Mouse (Mus musculus) inflammation-experienced regulatory T-cells, adult 6 months (primary cell): ENCODE measurements at regions not wholly inside any gene's neighbourhood (a gene's known extent, or its start where the extent isn't known, plus 50 kb on each side); places are given as distances from the start of the nearest gene placed in this dataset.
"Not testable (repeated sequence)": the region's sequence is repeated elsewhere in the genome, so short reads cannot be mapped to it uniquely, and the experiment has no call there.

ENCODE experiments used
- ATAC-seq: one replicate; pipeline ENCODE4 v1.8.0; 2017

DNA sequence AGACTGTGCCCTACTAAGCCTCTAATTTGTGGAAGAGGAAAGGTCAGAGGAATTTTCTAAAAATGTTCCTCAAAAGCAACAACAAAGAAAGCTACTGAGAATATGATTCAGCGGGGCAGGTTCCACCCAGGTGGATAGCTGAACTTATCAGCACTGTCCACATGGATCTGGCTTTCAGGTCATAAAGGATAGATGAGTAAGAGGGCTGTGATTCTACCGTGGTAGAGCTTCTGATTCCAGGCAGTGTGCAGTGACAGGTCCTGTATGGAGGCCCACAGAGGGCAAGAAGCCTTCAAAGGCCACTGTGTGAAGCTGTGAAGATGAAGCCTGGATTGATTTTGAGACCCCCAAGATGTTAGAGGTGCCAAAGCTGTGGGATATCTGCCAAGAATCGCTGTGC is 51.8 kb downstream of the Teddm3 start:
- ATAC-seq: not testable (repeated sequence)

DNA sequence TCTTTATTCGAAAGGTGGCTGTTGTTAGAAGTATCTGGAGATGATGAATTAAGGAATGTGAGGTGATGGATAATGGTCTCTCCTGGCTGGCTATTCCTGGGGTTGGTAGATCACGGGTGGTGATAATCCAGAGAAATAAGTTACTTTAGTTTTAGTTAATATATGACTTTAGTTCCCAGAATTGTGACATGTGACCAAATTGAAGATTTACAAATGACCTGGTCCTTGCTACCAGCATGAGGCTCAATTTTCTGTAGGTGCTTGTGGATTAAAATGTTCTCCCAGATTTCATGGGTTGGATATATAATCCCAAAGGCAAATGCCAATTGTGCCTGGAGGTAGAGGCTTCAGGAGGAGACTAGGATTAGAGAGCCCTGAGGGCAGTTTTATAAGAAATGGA is 53.7 kb downstream of the Teddm3 start:
- not testable (repeated sequence) for ATAC-seq

DNA sequence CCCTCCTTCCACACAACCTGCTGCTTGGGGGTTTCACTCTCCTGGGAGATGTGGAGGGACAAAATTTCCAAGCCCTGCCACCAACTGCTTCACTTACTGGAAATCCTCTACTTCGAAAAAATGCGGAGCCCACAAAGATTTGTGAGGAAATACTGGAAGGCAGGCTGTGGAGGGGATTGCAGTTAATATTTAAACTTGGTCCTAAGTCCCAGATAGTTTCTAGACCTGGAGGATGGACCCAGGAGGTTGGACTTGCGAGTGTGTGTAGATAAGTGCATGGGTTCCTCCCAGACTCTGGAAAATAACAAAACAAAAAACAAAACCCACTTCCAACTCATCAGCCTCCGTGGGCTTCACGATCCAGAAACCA is 79.0 kb downstream of the Teddm3 start:
- ATAC-seq: no peak

DNA sequence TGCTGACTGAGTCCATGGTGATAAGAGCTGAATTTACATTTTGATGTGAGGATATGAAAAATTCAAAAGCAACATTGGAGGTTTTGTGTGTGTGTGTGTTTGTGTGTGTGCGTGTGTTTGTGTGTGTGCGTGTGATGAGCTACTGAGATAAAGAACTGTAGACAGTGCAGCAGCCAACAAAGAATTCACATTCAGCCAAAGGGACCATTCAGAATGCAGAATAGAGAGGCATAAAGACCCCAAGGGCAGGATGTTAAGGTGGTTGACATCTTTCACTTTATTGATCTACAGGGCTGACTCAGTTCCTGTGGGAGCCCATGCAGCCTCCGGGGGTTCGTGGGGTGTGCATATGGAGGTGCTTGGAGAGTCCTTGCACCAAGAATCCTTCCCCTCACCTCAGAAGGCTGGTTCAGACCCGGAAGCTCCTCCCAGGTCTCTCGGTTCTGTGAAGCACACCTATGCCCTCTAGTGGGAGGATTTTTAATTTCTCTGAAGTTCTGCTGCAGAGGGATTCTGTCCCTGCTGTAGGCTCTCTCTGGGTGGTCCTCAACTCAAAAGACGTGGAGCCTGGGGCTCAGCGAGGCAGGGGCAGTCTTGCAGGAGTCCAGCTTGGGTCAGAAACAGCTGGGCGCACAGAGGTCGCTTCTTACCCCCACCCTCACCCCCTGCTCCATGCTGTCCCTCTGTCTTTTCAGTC is 79.6 kb downstream of the Teddm3 start:
- ATAC-seq: peak; percentile 84

DNA sequence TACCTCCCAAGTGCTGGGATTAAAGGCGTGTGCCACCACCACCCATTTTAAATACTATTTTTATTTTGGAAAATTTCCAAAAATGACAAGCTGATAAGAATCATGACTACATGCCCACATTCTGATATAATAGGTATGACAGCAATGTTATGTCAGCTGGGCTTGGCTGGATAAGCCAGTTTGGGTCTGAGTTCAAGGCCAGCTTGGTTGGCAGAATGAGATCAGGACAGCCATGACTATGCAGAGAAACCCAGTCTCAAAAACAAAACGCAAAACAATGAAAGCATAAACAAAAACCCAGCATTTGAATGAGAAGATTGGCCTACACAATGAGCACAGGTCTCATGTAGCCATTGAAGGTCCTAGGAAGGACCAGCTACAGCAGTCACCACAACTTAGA is 93.6 kb downstream of the Teddm3 start:
- ATAC-seq: no peak

DNA sequence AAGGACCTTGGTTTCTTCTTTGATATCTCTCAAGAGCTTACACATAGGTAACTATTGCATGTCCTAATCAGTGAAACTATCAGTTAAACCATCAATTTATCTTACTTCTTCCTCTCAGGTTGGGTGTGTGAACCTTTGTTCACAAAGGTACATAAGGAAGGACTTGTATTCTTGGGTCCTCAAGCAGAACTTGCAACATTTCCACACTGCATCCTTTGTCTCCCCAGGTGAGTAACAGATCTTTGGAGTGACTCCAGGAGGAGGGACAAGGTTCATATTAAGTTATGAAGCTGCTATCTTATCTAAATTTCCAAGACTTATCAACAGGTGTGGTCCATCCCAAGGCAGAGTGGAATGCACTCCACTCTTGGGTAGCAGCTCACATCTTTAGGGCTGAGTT is 99.0 kb downstream of the Teddm3 start:
- ATAC-seq: no peak

DNA sequence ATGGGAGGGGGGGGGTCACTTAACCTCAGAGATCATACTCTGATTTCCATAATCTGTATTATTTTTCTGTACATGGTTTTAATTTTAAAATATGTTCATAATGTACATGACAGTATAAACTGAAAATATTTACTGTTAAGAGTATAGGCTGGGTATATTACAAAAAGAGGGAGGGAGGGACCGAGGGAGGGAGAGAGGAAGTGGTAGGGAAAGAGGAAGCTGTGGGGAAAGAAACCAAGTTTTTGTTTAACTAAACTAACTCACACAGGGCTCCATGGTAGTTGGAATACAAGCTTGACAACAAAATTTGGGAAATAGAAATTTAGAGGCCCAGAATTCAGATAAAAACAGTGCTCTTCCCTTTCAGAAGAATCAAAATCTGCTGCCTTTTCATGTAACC is 131.7 kb downstream of the Teddm3 start:
- ATAC-seq: not testable (repeated sequence)

DNA sequence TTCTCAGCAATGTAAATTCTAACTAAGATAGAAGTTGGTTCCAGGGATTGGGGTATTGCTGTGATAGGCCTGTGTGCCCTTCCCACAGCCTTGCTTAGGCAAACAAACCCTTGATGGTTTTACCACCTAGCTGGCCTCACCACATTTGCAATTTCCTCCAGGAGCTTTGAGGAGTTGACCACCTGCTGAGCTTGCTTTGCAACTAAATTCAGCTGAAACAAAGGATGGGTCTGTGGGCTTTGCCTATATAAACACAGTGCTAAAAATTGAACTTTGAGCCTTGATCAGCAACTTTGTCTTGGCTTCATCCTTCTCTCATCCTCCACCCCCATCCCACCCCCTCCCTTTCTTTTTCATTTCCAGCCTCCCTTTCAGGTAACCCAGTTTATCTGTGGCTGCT is 148.9 kb downstream of the Teddm3 start:
- ATAC-seq: no peak

DNA sequence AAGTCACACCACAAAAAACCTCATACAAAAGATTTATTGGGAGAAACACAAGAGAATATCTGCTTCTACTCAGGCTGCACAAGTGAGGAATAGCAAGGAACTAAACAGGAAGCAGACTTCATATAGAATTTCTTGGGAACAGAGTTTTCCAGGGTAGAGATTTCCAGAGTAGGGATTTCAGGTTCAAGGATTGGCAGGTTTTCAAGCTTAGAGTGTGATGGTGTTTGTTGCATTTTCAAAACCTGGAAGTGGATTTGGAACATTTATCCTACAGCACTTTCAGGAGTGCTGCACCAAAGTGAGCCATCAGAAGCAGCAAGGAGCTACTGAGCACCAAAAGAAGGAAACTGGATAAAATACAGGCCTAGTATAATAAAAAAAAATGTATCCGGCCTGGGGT is 152.7 kb downstream of the Teddm3 start:
- no peak for ATAC-seq

DNA sequence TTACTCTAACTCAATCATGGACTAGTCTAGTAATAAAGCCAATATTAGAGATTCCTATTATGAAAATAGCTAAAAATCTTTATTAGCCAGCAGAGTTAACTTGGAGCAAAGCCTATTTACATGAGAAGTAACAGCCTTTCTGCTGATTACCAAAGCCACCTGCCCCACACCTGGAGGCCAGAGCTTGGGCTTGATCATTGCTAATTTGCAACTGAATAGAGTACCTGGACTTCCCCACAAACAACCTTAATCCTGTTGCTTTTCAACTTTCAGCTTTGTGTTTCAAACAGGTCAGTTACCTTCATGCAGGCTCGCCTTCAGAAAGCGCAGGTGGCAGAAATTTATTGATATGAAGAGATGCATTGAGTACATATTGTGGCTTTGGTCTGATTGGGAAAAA is 163.3 kb downstream of the Teddm3 start:
- ATAC-seq: no peak

DNA sequence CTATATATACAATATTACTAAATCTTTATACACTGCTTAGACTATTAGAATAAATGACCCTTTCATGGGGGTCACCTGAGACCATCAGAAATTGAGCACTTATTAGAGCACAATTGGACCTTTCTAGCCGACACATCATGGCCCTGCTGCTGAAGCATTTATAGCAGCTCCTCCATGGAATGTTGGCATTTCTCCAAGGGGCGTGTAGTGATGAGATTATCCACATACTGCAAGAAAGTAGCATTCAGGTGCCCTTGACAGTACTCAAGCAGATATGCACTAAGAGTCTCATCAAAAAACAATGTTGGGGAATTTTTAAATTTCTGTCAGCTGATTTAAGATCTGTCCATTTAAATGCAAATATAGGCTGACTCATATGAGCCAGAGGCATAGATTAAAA is 178.4 kb downstream of the Teddm3 start:
- ATAC-seq: no peak

DNA sequence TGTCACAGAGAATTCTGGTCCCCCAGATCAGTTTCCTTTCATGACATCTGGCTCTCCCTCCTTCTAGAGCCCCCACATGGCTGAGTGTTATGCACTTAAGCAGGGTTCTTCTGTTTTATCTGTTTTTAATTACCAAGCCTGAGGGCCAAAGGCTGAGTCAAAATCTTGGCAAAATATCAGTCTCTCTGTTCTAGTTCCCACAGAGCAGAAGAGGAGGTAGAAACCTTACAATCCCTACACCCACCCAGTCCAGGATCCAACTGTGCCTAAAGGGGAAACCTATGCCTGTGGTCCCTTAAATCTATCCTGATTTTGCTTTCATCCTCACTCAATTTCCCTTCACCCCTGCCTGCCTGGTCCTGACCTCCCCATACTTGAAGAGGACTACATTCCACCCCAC is 181.4 kb downstream of the Teddm3 start:
- no peak for ATAC-seq

DNA sequence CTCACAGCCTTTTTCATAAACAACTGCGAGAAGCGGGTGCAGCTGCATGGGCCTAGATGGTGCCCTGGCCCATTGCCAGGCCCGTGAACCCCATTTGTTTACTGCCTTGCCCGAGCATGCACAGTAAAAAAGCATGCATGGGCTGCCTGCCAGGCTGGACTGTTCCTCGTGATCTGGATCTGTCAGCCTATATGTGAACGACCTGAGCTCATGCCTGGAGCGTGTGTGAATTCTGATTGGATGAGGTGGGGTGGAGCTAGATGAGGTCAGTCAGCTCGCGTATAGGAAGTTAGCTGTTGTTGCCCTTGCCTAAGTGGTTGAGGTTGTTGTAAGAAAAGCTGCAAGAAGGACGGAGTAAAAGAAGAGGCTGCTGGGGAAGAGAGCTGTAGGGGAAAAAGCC is 194.9 kb downstream of the Teddm3 start:
- ATAC-seq: no peak

DNA sequence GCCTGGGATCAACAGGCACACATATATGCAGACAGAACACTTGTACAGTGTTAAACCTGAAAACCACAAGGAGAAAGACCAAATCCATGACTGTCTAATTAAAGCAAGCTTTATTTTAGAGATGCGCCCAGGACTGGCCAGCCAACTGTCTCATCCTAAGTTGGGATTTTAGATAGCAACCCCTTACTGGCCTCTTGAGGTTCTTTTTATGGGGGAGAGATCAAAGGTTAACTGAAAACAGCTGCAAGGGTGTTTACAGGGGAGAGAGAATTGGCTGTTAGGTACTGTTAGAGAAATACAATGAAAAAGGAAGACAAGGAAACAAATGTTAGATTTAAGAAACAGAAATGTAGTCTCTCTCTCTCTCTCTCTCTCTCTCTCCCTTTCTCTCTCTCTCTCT is 202.4 kb upstream of the Thpo start:
- ATAC-seq: no peak

DNA sequence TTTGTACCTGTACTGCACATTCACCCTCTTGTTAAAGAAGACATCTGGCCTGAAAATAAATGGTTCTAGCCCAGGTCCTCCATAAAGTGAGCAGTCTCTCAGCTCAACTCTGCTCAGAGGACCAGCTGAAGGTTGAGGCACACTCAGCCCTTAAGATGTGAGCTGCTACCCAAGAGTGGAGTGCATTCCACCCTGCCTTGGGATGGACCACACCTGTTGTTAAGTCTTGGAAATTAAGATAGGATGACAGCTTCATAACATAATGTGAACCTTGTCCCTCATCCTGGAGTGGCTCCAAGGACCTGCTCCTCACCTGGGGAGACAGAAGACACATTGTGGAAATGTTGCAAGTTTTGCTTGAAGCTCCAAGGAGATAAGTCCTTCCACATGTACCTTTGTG is 200.5 kb upstream of the Thpo start:
- ATAC-seq: not testable (repeated sequence)

DNA sequence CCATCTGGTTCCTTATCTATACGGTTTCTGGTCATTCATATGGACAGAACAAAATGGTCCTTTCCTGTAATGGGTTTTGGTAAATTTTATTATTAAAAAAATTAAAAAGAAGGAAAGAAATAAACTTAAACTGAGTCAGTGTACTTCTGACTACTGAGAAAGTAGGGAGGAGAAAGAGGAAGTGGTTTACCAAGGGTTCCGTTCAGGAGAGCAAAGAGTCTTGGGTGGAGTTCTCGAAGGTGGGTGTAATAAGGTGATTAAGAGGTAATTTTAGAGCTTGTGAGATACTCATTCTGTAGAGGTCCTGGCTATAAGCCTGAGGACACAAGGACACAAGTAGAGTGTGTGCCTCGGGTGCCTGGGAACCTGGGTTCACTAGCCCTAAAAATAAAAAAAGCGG is 195.7 kb upstream of the Thpo start:
- peak; percentile 76 for ATAC-seq

DNA sequence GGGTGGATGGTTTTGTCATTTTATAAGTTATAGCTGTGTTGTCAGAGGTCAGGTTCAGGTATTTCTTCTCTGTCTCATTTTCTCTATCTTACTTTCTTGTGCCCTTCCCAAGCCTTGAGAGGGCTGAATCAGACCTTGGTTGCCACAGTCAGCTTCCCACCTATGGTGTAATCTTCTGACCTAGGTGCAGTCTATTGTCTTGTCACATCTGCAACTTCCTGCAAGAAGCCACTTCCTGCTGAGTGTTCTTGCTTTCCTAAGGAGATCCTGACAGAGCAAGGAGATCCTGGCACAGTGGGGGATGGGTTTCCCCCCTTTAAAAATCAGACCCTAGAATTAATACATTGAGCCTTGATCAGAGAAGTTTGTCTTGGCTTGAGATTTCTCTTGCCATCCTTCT is 191.5 kb upstream of the Thpo start:
- not testable (repeated sequence) for ATAC-seq

DNA sequence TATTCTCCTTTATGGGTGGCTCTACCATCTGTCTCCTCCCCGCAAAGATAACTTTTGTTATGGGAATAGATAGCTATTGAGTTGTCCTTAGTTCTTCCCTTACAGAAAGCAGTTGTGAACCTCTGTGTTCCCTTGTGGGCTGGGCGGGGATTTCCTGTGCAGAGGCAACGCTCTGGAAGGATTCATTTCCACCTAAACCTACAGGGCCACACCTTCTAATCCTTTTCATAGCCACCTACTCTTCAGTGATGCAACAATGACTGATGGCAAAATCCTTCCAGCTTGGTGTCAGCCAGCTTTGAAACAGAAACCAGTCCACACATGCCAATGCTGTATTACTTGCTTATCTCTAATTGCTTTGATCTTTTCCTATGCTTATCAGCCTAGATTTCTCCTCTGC is 176.6 kb upstream of the Thpo start:
- ATAC-seq: peak; percentile 45

DNA sequence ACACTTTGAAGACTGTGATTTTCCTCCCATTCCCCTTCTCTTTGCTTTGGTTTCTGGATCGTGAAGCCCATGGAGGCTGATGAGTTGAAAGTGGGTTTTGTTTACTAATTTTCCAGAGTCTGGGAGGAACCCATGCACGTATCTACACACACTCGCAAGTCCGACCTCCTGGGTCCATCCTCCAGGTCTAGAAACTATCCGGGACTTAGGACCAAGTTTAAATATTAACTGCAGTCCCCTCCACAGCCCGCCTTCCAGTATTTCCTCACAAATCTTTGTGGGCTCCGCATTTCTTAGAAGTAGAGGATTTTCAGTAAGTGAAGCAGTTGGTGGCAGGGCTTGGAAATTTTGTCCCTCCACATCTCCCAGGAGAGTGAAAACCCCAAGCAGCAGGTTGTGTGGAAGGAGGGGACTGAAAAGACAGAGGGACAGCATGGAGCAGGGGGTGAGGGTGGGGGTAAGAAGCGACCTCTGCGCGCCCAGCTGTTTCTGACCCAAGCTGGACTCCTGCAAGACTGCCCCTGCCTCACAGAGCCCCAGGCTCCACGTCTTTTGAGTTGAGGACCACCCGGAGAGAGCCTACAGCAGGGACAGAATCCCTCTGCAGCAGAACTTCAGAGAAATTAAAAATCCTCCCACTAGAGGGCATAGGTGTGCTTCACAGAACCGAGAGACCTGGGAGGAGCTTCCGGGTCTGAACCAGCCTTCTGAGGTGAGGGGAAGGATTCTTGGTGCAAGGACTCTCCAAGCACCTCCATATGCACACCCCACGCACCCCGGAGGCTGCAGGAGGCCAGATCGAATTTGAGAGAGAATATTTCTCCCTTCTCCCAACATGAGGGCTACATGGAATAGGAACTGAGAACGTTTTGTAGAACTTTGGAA is 174.4 kb upstream of the Thpo start:
- ATAC-seq: peak; percentile 85

DNA sequence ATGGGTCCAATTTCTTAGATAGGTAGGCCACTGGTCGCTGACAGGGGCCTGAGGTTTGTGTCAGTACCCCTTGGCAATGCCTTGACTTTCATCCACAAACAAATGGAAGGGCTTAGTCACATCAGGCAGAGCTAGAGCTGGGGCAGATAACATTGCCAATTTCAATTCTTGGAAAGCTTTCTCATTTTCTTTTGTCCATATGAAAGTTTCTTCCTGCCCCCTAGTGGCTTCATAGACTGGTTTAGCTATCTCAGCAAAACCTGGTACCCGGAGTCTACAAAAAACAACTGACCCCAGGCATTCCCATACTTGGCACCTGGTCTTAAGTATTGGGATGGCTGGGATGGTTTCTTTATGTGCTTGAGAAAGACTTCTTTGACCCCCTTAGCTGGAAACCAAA is 161.4 kb upstream of the Thpo start:
- ATAC-seq: no peak

DNA sequence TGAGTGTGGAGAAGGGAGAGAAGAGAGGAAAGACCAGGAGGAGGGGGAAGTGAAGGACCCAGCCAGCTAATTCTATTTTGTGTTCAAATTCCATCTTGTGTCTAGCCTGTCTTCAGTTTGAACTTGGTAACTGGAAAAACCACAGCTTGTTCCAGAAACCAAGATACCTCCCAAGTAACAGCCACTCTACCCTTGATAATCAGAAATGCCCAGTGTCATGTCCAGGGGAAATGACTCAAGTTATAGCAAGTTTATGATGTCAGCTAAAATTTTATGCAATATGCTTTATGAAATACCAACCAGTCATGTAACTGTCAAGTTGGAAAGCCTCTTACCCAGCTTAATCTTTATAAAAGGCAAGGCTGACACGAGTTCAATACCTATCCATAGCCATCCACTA is 137.4 kb upstream of the Thpo start:
- ATAC-seq: no peak

DNA sequence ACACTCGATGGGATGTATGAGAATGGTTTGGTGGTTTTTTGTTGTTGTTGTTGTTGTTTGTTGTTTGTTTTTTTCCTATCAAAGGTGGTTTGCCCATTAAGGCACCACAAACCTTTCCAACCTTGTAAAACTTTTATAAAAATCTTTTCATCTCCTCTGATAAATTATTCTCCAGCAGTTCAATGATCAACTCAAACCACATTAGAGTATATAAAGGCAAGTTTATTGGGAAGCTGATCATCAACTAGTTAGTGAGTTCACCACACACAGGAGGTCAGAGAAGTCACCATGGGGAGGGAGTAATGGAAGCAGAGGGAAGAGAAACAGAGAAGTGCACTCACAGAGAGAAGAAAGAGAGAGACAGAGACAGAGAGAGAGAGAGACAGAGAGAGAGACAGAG is 132.5 kb upstream of the Thpo start:
- ATAC-seq: no peak

DNA sequence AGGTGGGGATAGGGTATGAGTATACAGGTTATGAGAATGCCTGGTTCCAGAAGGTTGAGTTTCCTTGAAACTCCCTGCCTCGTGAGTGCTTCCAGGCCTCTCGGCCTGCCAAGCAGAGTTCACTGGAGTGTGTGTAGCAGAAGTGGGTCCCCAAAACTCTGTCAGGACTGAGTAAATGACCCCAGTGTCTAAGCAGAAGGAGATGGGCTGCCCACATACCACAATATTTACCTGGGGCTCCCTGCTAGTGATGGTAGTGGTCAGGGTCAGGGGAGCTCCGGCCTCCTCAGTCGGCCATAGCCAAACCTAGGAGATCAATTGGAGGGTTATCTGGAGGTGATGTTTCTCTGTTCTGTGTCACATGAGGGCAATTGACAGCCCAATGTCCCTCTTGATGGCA is 126.9 kb upstream of the Thpo start:
- ATAC-seq: no peak

DNA sequence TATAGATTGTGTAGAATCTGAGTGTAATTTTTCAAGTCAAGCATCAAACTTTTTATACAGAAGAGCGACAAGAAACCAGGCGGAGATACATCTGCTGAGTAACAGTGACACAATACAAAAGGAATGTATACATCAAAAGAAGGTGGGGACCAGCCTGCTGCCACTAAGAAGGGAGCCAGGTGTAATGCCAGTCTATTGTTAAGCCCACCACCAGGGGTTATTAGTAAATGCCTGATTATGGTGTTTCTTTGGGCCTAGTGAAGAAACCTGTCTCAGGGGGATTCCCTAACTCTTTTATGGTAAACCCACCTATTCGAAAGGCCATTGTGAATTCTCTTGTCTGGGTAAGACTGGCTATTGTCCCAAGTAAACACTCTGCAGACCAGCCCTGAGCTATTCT is 126.3 kb upstream of the Thpo start:
- ATAC-seq: not testable (repeated sequence)
